Mouse (Mus musculus) limb, embryonic 10.5 days (tissue): ENCODE results near the gene Gm8267. TPM values are rescaled to one million over a fixed set of nuclear protein-coding genes. Genes with fewer than 3 reads are reported as not detected.
"Not testable (repeated sequence)": the region's sequence is repeated elsewhere in the genome, so short reads cannot be mapped to it uniquely, and the experiment has no call there.

Experiments
- DNase-seq: peaks from one replicate; pipeline ENCODE4 v3.0.0-alpha.2; 2017; ENCODE audit warnings: low spot score
- H3K27ac ChIP-seq: fragments of 300-500 bp; sonication (generic); 2 replicates; pipeline ENCODE4 v1.5.1; 2016; ENCODE audit warnings: mild to moderate bottlenecking
- H3K27me3 ChIP-seq: fragments of 300-500 bp; sonication (generic); 2 replicates; pipeline ENCODE4 v1.6.1; 2016; ENCODE audit warnings: low read depth, mild to moderate bottlenecking; ENCODE audit not compliant: poor library complexity, severe bottlenecking
- H3K36me3 ChIP-seq: fragments of 300-500 bp; sonication (generic); 2 replicates; pipeline ENCODE4 v1.6.1; 2016; ENCODE audit warnings: mild to moderate bottlenecking, moderate library complexity
- H3K4me1 ChIP-seq: fragments of 300-500 bp; sonication (generic); 2 replicates; pipeline ENCODE4 v1.6.1; 2016
- H3K4me3 ChIP-seq: fragments of 300-500 bp; sonication (generic); 2 replicates; pipeline ENCODE4 v1.5.1; 2016; ENCODE audit warnings: mild to moderate bottlenecking, moderate library complexity
- H3K9me3 ChIP-seq: fragments of 300-500 bp; sonication (generic); replicated peaks from 2 replicates; pipeline ENCODE4 v1.6.1; 2016; ENCODE audit warnings: mild to moderate bottlenecking
- WGBS: fragments of 180-500 bp; shearing (Covaris S2); methylation state at CpG from one replicate; pipeline ENCODE4 v1.1.7; 2016; 5-methylcytosine and 5-hydroxymethylcytosine counted together
- polyA plus RNA-seq: library from polyadenylated mRNA; unstranded; fragments of >200 nt; fragmentation: Nextera tagmentation; extraction: Ambion mirVana; gene quantifications from 2 replicates; pipeline ENCODE4 v1.2.1, GENCODE M21; 2016

Gm8267 gene
- not detected in 2 replicates for polyA plus RNA-seq

GRCm38 (mm10) chr14:44750240-44750639 is at the start of gene Gm8267:
TSS of gene Gm8267 (minus strand) at chr14:44750340.
- no peak within 1 kb of the TSS for H3K4me3 ChIP-seq
- WGBS = 88% methylated on average over 3 of the region's 3 CpGs
- DNase-seq = no peak
- H3K36me3 ChIP-seq = no peaks in the 10 kb centered on the region
- no peaks in the 10 kb centered on the region for H3K9me3 ChIP-seq
- no peak within 1 kb of the TSS for H3K27ac ChIP-seq
- H3K27me3 ChIP-seq = no peaks in the 10 kb centered on the region
- H3K4me1 ChIP-seq = no peaks in the 10 kb centered on the region

DNA sequence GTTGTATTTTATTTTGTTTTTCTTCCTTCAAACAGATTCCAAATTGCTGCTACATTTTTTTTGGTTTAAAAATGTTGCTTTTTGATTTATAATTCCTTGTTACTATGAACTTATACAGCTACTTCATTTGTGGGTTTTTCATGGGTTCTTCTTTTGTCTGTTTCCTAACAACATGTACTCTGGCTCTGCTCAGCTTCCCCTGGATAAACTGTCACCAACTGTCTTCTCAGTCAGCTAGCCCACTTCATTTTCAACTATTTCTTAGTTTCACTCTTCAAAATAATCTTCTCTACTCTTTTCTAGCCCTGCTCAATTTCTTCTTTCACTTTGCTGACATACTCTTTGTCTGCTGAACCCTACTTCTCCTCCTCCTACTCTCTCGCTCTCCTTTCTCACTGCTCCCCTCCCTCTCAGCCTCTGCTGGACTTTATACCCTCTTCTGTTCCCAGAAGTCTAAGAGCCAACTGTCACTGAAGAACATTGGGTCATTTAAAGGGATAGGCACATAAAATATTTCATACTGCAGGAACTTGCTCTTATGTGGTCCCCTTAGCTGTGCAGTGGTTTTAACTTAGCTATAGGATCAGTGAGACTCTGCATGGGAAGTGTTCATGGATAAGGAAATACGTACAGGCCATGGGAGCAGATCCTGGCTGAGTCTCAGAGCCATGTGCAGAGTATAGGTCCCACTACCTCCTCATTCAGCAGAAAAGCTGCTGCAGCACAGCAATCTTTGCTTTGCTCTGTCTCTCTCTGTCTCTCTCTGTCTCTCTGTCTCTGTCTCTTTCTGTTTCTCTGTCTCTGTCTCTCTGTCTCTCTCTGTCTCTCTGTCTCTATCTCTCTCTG is 39.6 kb upstream of the Gm8267 start:
- H3K4me1 ChIP-seq, H3K36me3 ChIP-seq, H3K27me3 ChIP-seq, DNase-seq, H3K4me3 ChIP-seq, H3K27ac ChIP-seq, H3K9me3 ChIP-seq: not testable (repeated sequence)
- 78% methylated on average over 2 of the region's 2 CpGs for WGBS

DNA sequence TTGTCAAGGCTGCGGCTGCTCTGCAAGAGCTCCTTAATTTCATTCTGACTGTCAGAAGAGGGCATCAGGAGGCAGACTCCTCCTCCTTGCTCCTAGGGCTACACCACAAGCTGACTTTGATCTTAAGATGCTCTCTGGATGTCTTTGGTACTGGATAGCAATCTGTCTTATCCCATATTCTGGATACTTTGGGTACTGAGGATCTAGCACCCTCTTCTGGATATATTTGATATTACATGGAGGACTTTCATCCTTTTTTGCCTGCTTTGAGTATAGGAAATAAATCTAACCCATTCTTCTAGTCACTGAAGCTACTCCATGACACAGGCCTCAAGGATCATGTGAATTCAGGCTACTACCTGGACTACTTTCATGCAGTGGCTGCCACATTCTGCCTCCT is 7.4 kb downstream of the Gm8267 start:
- not testable (repeated sequence) for H3K36me3 ChIP-seq, H3K27ac ChIP-seq, H3K27me3 ChIP-seq, H3K9me3 ChIP-seq, H3K4me3 ChIP-seq, DNase-seq, H3K4me1 ChIP-seq
- 56% methylated on average over 1 of the region's 1 CpGs for WGBS

DNA sequence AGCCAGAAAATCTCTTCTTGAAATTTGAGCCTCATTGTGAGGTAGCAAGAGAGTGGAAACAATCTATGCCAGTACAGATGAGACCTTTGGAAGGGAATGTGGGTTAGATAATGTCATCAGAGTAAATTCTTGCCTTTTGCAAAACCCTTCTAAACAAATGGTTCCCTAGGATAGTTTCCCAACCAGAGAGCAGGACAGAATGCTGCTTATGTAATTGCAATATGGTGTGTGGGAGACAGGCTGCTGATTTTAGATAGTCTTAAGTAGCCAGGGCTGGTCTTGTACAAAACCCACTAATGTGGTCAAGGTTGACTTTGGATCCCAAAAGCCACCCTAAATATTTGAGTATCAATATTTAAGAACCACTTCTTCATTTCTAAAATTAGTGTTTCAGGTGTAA is 19.4 kb downstream of the Gm8267 start:
- DNase-seq = not testable (repeated sequence)

GRCm38 (mm10) chr14:44706356-44706755 is 43.8 kb downstream of the Gm8267 start, which contains the start of gene Gm8257:
TSS of gene Gm8257 (minus strand) at chr14:44706456.
- DNase-seq, H3K27me3 ChIP-seq, H3K27ac ChIP-seq, H3K4me3 ChIP-seq, H3K9me3 ChIP-seq, H3K4me1 ChIP-seq, H3K36me3 ChIP-seq: not testable (repeated sequence)
- 83% methylated on average over 3 of the region's 3 CpGs for WGBS

More for the DNA sequence above, 19.4 kb downstream of the Gm8267 start:
- not testable (repeated sequence) for H3K9me3 ChIP-seq, H3K36me3 ChIP-seq, H3K27ac ChIP-seq, H3K4me1 ChIP-seq, H3K4me3 ChIP-seq, H3K27me3 ChIP-seq

Other genes starting within 250 kb of the Gm8267 start
- not detected in 2 replicates for gene Gm17093, start 232.1 kb downstream of the Gm8267 start, polyA plus RNA-seq
- gene Gm8247, start 167.2 kb downstream of the Gm8267 start, polyA plus RNA-seq = not detected in 2 replicates
- gene Gm5624, start 122.4 kb downstream of the Gm8267 start, polyA plus RNA-seq = not detected in 2 replicates
- gene Gm8257, start 43.9 kb downstream of the Gm8267 start, polyA plus RNA-seq = not detected in 2 replicates
- gene Ptgdr, start 109.0 kb upstream of the Gm8267 start, polyA plus RNA-seq = 0.05 TPM in 1 of 2 replicates, not detected in the other
- 0.10 TPM in 1 of 2 replicates, not detected in the other for gene Ptger2, start 237.9 kb upstream of the Gm8267 start, polyA plus RNA-seq